Mouse (Mus musculus): ENCODE measurements around the gene Macf1. TPM values are rescaled to one million over a fixed set of nuclear protein-coding genes. Genes with fewer than 3 reads are reported as not detected.

Gene Macf1
- polyA plus RNA-seq, 1 experiment from 2014 or later, result 37.1 TPM

Small RNAs within 50 kb of the gene (microRNA-seq; reads per million reads assigned to microRNA genes)
- not detected for gene Mir6398

Other genes with a start within 250 kb of the Macf1 start
- gene Ndufs5, start 33.8 kb upstream of the Macf1 start, polyA plus RNA-seq (2015; fragmentation: Nextera tagmentation; extraction: Ambion mirVana), result 290 and 298 TPM in 2 replicates
- 42.3 and 42.7 TPM in 2 replicates for gene Akirin1, start 66.0 kb upstream of the Macf1 start, polyA plus RNA-seq (2015; fragmentation: Nextera tagmentation; extraction: Ambion mirVana)
- 6.8 and 7.2 TPM in 2 replicates for gene Rhbdl2, start 103.5 kb upstream of the Macf1 start, polyA plus RNA-seq (2015; fragmentation: Nextera tagmentation; extraction: Ambion mirVana)
- 0.09 TPM in 1 of 2 replicates, not detected in the other for gene 4933427I04Rik, start 175.3 kb upstream of the Macf1 start, polyA plus RNA-seq (2015; fragmentation: Nextera tagmentation; extraction: Ambion mirVana)
- gene Mycbp, start 220.5 kb upstream of the Macf1 start, polyA plus RNA-seq (2015; fragmentation: Nextera tagmentation; extraction: Ambion mirVana), result 61.2 and 68.6 TPM in 2 replicates
- 46.2 and 47.9 TPM in 2 replicates for gene Rragc, start 233.1 kb upstream of the Macf1 start, polyA plus RNA-seq (2015; fragmentation: Nextera tagmentation; extraction: Ambion mirVana)
- gene 4930535I16Rik, start 233.7 kb upstream of the Macf1 start, polyA plus RNA-seq (2015; fragmentation: Nextera tagmentation; extraction: Ambion mirVana), result not detected in 2 replicates

Data from kidney, embryonic 16.5 days (tissue).